Mouse (Mus musculus): ENCODE data around the gene Apmap.

DNA sequence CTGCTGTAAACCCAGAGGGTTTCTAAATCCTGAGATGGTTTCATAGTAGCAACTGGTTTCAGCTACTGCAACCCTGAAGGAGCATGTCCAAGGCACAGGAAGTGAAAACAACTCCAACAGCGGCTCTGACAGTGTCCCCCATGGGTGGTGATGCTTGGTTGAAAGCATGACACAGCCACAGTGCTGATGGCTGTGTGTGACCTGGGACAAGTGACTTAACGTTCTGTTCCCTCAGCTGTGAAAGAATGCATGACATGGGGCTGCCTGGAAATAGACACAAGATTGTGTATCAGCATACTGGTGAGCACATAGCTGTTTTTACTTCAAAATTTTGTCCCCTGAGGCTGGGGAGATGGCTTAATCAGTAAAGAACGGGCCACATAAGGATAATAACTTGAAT is 13.3 kb upstream of the Apmap start:
- TF ChIP-seq POU5F1 (IDR thresholded peaks at IDR 0.05; ENCODE audit: borderline replicate concordance, low read length) = no peak
- no peak for TF ChIP-seq CTCF (conservative IDR thresholded peaks at IDR 0.05; ENCODE audit: low read length)
- no peak for TF ChIP-seq NANOG (IDR thresholded peaks at IDR 0.05; ENCODE audit: borderline replicate concordance, low read length)
